ENCODE assay signal across 8 mouse cellular contexts in the genomic region with DNA sequence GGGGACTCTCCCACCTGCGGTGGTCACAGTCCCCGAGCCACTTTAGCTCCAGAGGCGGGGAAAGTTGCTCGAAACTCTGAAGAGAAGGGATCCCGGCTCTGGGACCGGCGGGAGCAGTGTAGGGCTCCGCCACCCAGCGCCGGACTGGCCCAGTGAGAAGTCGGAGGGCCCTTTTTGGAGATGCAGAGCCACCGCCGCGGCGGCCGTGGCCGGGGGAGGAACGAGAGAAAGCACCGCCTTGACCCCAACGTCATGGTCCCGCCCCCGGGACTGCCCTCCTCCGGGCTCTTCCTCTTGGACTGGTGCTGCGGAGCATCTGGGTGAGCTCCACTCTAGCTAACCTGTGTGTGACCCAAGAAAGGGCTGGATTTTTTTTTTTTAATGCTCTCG. TPM values are rescaled to one million over a fixed set of nuclear protein-coding genes. Genes with fewer than 3 reads are reported as not detected.
DNase-seq lines count a peak whose midpoint lies in the region; ATAC-seq and TF ChIP-seq lines count a peak whose summit lies in the region.

Gene Egln3 (minus strand): TSS at position 205 of the 390 bp plus-strand sequence.

- H3K4me3 ChIP-seq in erythroblast, embryonic 14.5 days (replicated peaks) = peak within 1 kb of the TSS; percentile 31
- H3K4me3 ChIP-seq in embryonic facial prominence, embryonic 13.5 days = peak within 1 kb of the TSS; percentile 65
- H3K4me3 ChIP-seq in heart, embryonic 10.5 days = peak within 1 kb of the TSS; percentile 70
- H3K4me3 ChIP-seq in kidney, embryonic 14.5 days (ENCODE audit: low read length) = peak within 1 kb of the TSS; percentile 56
- peak within 1 kb of the TSS; percentile 66 for H3K4me3 ChIP-seq in limb, embryonic 15.5 days
- H3K4me3 ChIP-seq in midbrain, embryonic 16.5 days (ENCODE audit: low read depth, low read length) = peak within 1 kb of the TSS; percentile 52
- peak within 1 kb of the TSS; percentile 63 for H3K4me3 ChIP-seq in spleen, adult 2 months (ENCODE audit: extremely low read depth, insufficient read depth, insufficient read length)

- no peak for ATAC-seq in erythroblast, adult 5-6 weeks (replicated peaks; ENCODE audit: low FRiP score, poor library complexity, severe bottlenecking)
- peak; percentile 83 for ATAC-seq in embryonic facial prominence, embryonic 13.5 days (ENCODE audit: insufficient number of reproducible peaks, insufficient read depth, low FRiP score, low TSS enrichment, low read depth)
- peak; percentile 86 for ATAC-seq in kidney, embryonic 14.5 days (ENCODE audit: low FRiP score, low TSS enrichment)
- ATAC-seq in limb, embryonic 15.5 days (ENCODE audit: insufficient number of reproducible peaks, low FRiP score, low TSS enrichment, low read depth) = peak; percentile 83
- peak; percentile 82 for ATAC-seq in midbrain, embryonic 16.5 days

- no peaks in the 10 kb centered on the region for H3K36me3 ChIP-seq in erythroblast, embryonic 14.5 days (ENCODE audit: control insufficient read depth)
- no peaks in the 10 kb centered on the region for H3K36me3 ChIP-seq in embryonic facial prominence, embryonic 13.5 days
- H3K36me3 ChIP-seq in heart, embryonic 10.5 days = no peaks in the 10 kb centered on the region
- no peaks in the 10 kb centered on the region for H3K36me3 ChIP-seq in kidney, embryonic 14.5 days (ENCODE audit: control insufficient read depth, insufficient read depth, low read length)
- no peaks in the 10 kb centered on the region for H3K36me3 ChIP-seq in limb, embryonic 15.5 days
- no peaks in the 10 kb centered on the region for H3K36me3 ChIP-seq in midbrain, embryonic 16.5 days (ENCODE audit: control insufficient read depth, insufficient read depth, low read length)
- no peaks in the 10 kb centered on the region for H3K36me3 ChIP-seq in spleen, adult 2 months (ENCODE audit: control insufficient read depth, insufficient read depth, low read length)

- peak; percentile 93 for DNase-seq in heart, embryonic 10.5 days (ENCODE audit: low spot score)
- peak in 1 of 2 experiments; percentile 77 for DNase-seq in spleen, adult 2 months (ENCODE audit: low read depth in 1 of 2, low spot score in 2 of 2)

- TF ChIP-seq POLR2A in spleen, adult 2 months (IDR thresholded peaks at IDR 0.05; ENCODE audit: low read depth, low read length) = no peak

- H3K4me1 ChIP-seq in erythroblast, embryonic 14.5 days (ENCODE audit: control insufficient read depth) = peaks cover 3% of the 10 kb centered on the region
- peaks cover 37% of the 10 kb centered on the region for H3K4me1 ChIP-seq in embryonic facial prominence, embryonic 13.5 days
- H3K4me1 ChIP-seq in heart, embryonic 10.5 days = peaks cover 31% of the 10 kb centered on the region
- H3K4me1 ChIP-seq in kidney, embryonic 14.5 days (ENCODE audit: control insufficient read depth, insufficient read depth, low read length) = peaks cover 4% of the 10 kb centered on the region; the same call in 1 of the 2 replicates
- peaks cover 18% of the 10 kb centered on the region for H3K4me1 ChIP-seq in limb, embryonic 15.5 days
- peaks cover 16% of the 10 kb centered on the region for H3K4me1 ChIP-seq in midbrain, embryonic 16.5 days (ENCODE audit: control insufficient read depth, insufficient read depth, low read length)
- peaks cover 8% of the 10 kb centered on the region for H3K4me1 ChIP-seq in spleen, adult 2 months (ENCODE audit: control insufficient read depth, insufficient read depth, insufficient read length)

- H3K9me3 ChIP-seq in erythroblast, embryonic 14.5 days (ENCODE audit: control insufficient read depth, low read length) = peaks cover 2% of the 10 kb centered on the region; the same call in 1 of the 2 replicates
- no peaks in the 10 kb centered on the region for H3K9me3 ChIP-seq in embryonic facial prominence, embryonic 13.5 days
- H3K9me3 ChIP-seq in heart, embryonic 10.5 days = no peaks in the 10 kb centered on the region
- no peaks in the 10 kb centered on the region for H3K9me3 ChIP-seq in kidney, embryonic 14.5 days (ENCODE audit: control insufficient read depth, low read length)
- H3K9me3 ChIP-seq in limb, embryonic 15.5 days = no peaks in the 10 kb centered on the region
- H3K9me3 ChIP-seq in midbrain, embryonic 16.5 days (replicated peaks; ENCODE audit: control insufficient read depth, low read length, poor library complexity, severe bottlenecking) = no peaks in the 10 kb centered on the region

- H3K27me3 ChIP-seq in erythroblast, embryonic 14.5 days (ENCODE audit: control insufficient read depth) = peaks cover 41% of the 10 kb centered on the region
- peaks cover 27% of the 10 kb centered on the region for H3K27me3 ChIP-seq in embryonic facial prominence, embryonic 13.5 days
- H3K27me3 ChIP-seq in heart, embryonic 10.5 days (ENCODE audit: insufficient read depth, poor library complexity, severe bottlenecking) = peaks cover 16% of the 10 kb centered on the region; the same call in 1 of the 2 replicates
- peaks cover 16% of the 10 kb centered on the region for H3K27me3 ChIP-seq in kidney, embryonic 14.5 days (ENCODE audit: control insufficient read depth, insufficient read depth, low read length)
- H3K27me3 ChIP-seq in limb, embryonic 15.5 days = peaks cover 8% of the 10 kb centered on the region; the same call in 1 of the 2 replicates
- H3K27me3 ChIP-seq in midbrain, embryonic 16.5 days (ENCODE audit: control insufficient read depth, insufficient read depth, low read depth, low read length) = peaks cover 10% of the 10 kb centered on the region
- peaks cover 6% of the 10 kb centered on the region for H3K27me3 ChIP-seq in spleen, adult 2 months (ENCODE audit: control insufficient read depth, insufficient read depth, low read length)

- peak within 1 kb of the TSS; percentile 100 for H3K4me2 ChIP-seq in embryonic facial prominence, embryonic 13.5 days
- H3K4me2 ChIP-seq in kidney, embryonic 14.5 days (replicated peaks; ENCODE audit: low read depth, low read length) = peak within 1 kb of the TSS; percentile 99
- H3K4me2 ChIP-seq in limb, embryonic 15.5 days = peak within 1 kb of the TSS; percentile 95
- H3K4me2 ChIP-seq in midbrain, embryonic 16.5 days (ENCODE audit: low read length) = peak within 1 kb of the TSS; percentile 99

- no peak within 1 kb of the TSS for H3K27ac ChIP-seq in embryonic facial prominence, embryonic 13.5 days
- H3K27ac ChIP-seq in heart, embryonic 10.5 days = peak within 1 kb of the TSS; percentile 82
- H3K27ac ChIP-seq in kidney, embryonic 14.5 days (ENCODE audit: low read depth, low read length) = no peak within 1 kb of the TSS
- peak within 1 kb of the TSS; percentile 33; the same call in 1 of the 2 replicates for H3K27ac ChIP-seq in limb, embryonic 15.5 days
- 0 out of 2 replicates have a peak within 1 kb of the TSS, but pooled peaks have one; percentile 7 for H3K27ac ChIP-seq in midbrain, embryonic 16.5 days (ENCODE audit: low read length)
- H3K27ac ChIP-seq in spleen, adult 2 months (ENCODE audit: insufficient read depth, low read length) = no peak within 1 kb of the TSS

- under 1% methylated on average over 25 of the region's 25 CpGs for WGBS in embryonic facial prominence, embryonic 13.5 days
- WGBS in heart, embryonic 10.5 days = under 1% methylated on average over 25 of the region's 25 CpGs
- WGBS in kidney, embryonic 14.5 days = under 1% methylated on average over 25 of the region's 25 CpGs
- under 1% methylated on average over 25 of the region's 25 CpGs for WGBS in limb, embryonic 15.5 days
- under 1% methylated on average over 25 of the region's 25 CpGs for WGBS in midbrain, embryonic 16.5 days
- under 1% methylated on average over 25 of the region's 25 CpGs for WGBS in spleen, adult 2 months

- peak within 1 kb of the TSS; percentile 79 for H3K9ac ChIP-seq in embryonic facial prominence, embryonic 13.5 days
- H3K9ac ChIP-seq in kidney, embryonic 14.5 days (ENCODE audit: low read depth, low read length) = peak within 1 kb of the TSS; percentile 59
- H3K9ac ChIP-seq in limb, embryonic 15.5 days = peak within 1 kb of the TSS; percentile 47
- H3K9ac ChIP-seq in midbrain, embryonic 16.5 days (ENCODE audit: low read depth, low read length) = peak within 1 kb of the TSS; percentile 73

- TF ChIP-seq CTCF in spleen, adult 2 months (IDR thresholded peaks at IDR 0.05; ENCODE audit: extremely low read depth, insufficient read depth, insufficient read length, insufficient replicate concordance) = no peak

RNA-seq across cellular contexts. Expression of gene Egln3, which starts in this region (rescaled TPM):
- not detected in 2 replicates for polyA plus RNA-seq in erythroblast, embryonic 14.5 days (2012)
- 2.5 and 13.6 TPM in 2 replicates for total RNA-seq in erythroblast, adult 5-6 weeks (2015; ENCODE audit: low replicate concordance)
- 0.14 and 2.6 TPM in 2 replicates for total RNA-seq in erythroblast, adult 5-6 weeks (2017; ENCODE audit: low replicate concordance)
- 6.7 and 7.0 TPM in 2 replicates for polyA plus RNA-seq in embryonic facial prominence, embryonic 13.5 days (2015; fragmentation: Nextera tagmentation; extraction: Ambion mirVana)
- 5.4 and 6.1 TPM in 2 replicates for polyA plus RNA-seq in heart, embryonic 10.5 days (2016; fragmentation: Nextera tagmentation; extraction: Ambion mirVana)
- polyA plus RNA-seq in kidney, embryonic 14.5 days (2014; fragmentation: Nextera tagmentation; extraction: Ambion mirVana) = 13.5 and 14.5 TPM in 2 replicates
- polyA plus RNA-seq in limb, embryonic 15.5 days (2015; fragmentation: Nextera tagmentation; extraction: Ambion mirVana) = 17.7 and 19.4 TPM in 2 replicates
- polyA plus RNA-seq in midbrain, embryonic 16.5 days (2015; fragmentation: Nextera tagmentation; extraction: Ambion mirVana) = 3.4 and 5.7 TPM in 2 replicates
- polyA plus RNA-seq in spleen, adult 2 months (2012; rRNA removed) = 0.62 and 1.3 TPM in 2 replicates

Comparison
In these comparisons a context has a peak if more than half of its experiments do, and no peak if none do; other contexts are left out.
1. H3K27ac ChIP-seq: peak in heart, embryonic 10.5 days (single experiment), limb, embryonic 15.5 days (single experiment) and midbrain, embryonic 16.5 days (single experiment); none in embryonic facial prominence, embryonic 13.5 days (single experiment), kidney, embryonic 14.5 days (single experiment) and spleen, adult 2 months (single experiment).
2. Peak in every context shown above with its lines, with median percentiles within 50 percentile points of each other: H3K4me3 ChIP-seq, H3K4me2 ChIP-seq and H3K9ac ChIP-seq.